Mouse (Mus musculus): Measurements from ENCODE around the gene Faah.

Gene Faah

GRCm38 (mm10) chr4:116000671-116001070, 17.1 kb downstream of the Faah start:
- no peak for DNase-seq

DNA sequence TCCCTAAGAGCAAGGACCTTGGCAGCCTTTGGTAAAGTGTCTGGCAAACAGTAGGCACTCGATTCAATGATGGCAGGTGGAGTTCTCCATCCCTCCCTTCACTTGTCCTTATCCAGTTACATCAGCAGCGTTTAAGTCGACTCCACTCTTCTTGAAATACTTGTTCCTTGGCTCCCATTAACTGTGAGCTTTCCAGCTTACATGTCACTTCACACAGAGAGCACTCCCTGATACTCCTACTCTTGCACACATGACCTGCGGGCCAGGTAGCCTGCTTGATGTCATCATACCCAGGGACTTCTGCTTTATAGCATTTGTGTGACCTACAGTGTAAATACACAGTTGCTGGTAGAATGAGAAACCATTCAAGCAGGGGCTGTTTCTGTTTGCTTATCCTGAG, 21.0 kb downstream of the Faah start:
- DNase-seq: no peak

GRCm38 (mm10) chr4:115995376-115995730, 22.4 kb downstream of the Faah start:
- DNase-seq: no peak

GRCm38 (mm10) chr4:115994662-115995375, 22.9 kb downstream of the Faah start:
- no peak for DNase-seq

GRCm38 (mm10) chr4:115989382-115989781, 28.3 kb downstream of the Faah start:
- no peak for DNase-seq

DNA sequence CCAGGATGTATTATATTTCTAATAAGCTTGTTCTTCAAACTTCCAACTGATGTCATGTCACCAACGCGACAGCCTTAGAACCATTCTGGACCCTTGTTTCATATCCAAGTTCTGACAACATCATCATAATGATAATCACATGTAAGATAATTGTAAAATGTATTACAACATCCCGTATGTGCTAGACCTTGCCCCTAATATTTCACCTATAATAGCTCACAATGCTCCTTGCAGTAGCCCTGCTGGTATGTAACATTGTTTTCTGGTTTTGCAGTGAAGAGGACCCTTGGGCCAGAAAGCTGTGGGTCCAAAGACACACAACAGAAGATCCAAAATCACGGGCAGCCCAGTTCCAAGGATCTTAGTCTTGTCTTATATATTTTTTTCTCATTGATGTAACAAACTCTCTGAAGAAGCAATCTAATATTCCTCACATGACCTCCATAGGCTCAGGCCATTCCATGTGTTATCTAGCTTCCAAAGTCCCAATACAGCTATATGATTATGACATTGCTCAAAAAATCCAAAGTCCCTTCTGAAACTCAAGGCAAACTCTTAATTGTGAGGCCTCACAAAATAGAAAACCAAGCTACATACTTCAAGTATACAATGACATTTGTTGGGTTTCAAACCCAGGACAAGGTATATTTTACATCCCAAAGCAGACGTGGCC, 29.7 kb downstream of the Faah start:
- no peak for DNase-seq

- no peak for DNase-seq
These were observed 30.3 kb downstream of the Faah start for GRCm38 (mm10) chr4:115987436-115987835.

GRCm38 (mm10) chr4:115984967-115985366, 32.8 kb downstream of the Faah start:
- peak; percentile 33 for DNase-seq

GRCm38 (mm10) chr4:115984111-115984510, 33.6 kb downstream of the Faah start:
- peak; percentile 93 for DNase-seq

DNA sequence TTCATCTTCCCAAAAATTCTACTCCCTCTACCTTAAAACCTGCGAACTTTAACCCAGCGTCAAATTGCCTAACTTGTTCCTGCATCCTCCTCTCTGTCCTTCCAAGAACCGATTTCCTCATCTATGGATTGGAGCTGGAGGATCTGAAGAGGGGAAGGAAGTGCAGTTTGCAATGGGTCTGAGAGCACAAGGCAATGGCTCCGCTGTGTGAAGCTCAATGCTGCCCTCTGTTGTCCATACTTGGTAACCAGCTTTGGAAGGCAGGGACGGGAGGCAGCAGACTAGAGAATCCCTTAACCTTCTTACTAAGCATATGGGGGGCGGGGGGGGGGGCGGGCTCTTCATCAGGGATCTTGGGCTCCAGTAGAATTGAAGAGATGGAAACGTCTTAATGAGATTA, 37.0 kb downstream of the Faah start:
- peak; percentile 83 for DNase-seq

DNA sequence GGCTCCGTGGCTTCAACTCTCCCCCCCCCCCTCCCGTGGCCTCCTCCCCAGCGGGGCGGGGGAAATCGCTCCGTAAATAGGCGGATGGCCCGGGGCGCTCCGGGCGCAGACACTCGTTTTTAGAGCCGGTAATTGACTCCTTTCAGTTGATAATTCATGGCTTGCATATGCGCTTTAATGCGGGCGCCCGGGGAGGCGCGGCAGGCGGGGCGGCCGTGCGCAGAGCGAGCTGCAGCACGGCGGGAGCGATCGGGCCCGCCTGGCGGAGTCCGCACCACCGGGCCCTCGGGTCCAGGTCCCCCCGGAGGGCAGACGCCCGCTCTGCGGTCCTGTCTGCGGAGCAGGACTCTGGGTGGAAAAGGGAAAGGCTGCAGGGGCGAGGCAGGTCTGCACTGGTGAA, 38.3 kb downstream of the Faah start:
- DNase-seq: no peak

DNA sequence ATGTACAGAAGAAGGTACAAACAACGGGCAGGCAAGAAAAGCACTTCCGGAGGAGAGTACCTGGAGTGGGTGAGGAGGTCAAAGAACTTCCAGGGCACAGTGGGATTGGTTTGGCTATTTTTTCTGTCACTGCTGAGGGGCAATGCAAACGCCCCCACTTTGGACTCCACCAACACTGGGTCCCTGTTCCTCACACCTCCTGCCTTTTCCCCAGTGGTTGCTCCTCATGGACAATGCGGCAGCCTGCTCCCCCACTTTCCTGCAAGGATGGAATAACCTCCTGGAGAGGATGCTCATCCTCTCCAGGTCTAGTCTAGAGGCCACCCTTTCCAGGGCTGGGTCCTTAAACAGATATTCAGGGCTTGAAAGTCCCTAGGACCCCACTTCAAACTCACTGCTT, 38.8 kb downstream of the Faah start:
- DNase-seq: no peak

GRCm38 (mm10) chr4:115972543-115972942, 45.2 kb downstream of the Faah start:
- DNase-seq: no peak

- DNase-seq: peak; percentile 60
These were observed 53.3 kb downstream of the Faah start for GRCm38 (mm10) chr4:115964446-115964845.

GRCm38 (mm10) chr4:115963751-115964150, 54.0 kb downstream of the Faah start:
- no peak for DNase-seq

- peak; percentile 69 for DNase-seq
These were observed 54.9 kb downstream of the Faah start for GRCm38 (mm10) chr4:115962671-115963412.

DNA sequence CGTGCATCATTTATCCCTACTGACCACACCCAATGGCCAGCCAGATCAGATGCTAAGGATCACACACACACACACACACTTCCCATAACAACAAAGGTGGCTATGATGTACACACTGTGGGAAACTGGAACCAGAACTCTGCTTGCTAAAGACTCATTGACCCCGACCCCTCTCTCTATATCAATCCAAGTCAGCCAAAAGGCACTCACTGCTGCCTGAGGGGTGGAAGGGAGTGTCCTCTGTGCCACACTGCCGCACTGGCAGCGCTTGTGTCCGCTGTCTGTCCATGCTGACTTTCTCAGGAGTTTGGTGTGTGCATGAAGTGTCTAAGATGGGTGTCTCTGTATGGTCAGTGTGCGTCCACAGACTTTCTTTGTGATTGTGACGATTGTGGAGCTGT, 55.7 kb downstream of the Faah start:
- no peak for DNase-seq

DNA sequence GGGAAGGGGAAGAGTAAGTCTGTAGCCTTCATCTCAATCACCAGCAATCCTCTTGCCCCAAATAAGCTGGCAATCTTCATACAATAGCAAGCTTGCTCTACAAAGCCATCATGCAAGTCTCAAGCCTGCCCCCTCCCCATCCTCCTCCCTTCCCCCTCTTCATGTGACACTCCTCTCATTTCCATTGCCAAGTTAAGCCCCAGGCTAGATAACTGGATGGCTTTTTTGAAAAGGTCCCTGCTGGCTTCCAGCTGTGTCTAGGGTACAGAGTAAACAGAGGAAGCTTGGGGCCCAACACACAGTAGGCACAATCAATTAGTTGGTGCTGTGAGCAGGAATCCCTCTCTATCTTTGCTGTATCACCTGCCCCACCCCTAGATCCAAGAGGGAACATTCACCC, 58.2 kb downstream of the Faah start:
- DNase-seq: no peak

DNA sequence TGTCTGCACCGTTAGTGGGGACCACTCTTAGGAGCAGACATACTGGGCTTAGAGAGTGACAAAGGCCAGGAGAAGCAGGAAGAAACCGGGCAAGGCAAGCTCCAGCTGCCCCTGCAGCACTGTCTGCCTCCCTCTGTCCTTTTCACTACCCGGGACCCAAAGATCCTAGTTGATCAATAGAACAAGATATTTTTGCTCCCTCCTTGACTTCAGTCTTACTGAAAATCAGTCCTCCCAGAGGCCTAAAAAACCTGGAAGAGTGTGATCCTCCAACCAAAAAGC, 62.3 kb downstream of the Faah start:
- no peak for DNase-seq

DNA sequence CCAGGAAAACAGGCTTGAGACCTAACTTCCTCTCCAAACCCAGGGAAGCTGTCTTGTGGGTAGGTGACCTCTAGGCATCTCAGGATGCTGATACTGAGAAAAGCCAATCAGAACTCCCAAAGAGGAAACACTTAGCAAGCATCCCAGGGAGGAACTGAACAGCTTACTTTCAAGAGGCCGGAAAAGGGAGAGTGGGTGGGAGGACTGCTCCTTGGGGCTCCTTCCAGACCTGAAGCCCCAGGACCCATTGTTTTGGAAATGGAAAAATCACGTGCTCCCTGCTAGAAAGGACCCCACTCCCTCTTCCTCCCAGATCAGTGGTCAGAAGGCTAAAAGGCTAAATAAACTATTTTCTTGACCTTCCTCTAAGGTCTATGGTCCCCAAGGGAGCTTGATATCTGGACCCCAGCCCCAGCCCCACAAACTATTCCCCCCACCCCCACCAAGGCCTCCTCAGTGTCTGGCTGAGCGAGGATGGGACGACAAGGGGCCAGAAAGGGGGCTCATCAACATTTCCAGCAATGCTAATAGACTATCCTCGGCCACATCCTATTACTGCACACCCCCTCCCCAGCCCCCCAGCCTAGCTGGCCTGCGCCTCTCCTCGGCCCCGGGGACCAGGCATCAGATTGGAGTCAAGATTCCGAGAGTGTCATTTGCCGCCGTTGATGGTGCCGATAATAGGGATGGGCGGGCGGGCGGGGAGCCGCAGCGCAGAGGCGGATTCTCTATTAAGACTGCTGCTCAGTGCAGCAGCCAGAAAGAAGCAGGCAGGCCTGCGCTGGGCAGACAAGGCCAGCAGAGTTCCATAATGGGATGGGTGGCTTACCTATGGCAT, 62.9 kb downstream of the Faah start:
- DNase-seq: no peak

DNA sequence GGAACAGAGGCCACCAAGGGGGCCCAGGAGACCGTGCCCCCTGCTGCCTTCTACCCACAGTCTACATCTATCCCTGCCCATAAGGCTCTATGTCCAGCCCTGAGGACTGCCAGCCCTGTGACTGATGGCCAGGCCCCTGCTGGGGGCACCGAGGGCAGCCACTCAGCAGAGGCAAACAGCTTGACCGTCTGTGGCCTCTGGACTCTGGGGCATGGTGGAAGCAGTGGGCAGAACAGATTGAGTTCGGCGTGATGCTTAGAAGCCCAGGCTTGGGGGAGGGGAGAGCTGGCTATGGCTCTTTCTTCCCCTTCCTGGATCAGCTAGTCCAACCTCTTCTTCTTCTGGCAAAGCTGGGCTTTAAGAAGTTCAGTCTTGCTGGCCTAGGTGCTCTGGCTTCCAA, 64.2 kb downstream of the Faah start:
- peak; percentile 24 for DNase-seq

GRCm38 (mm10) chr4:115952758-115953157, 65.0 kb downstream of the Faah start:
- DNase-seq: peak; percentile 69

- no peak for DNase-seq
These were observed 73.9 kb downstream of the Faah start for GRCm38 (mm10) chr4:115943669-115944314.
